Mouse (Mus musculus) MN1 (cell line): ENCODE data around the gene Ankrd23.

Experiments used
- DNase-seq: peaks from one replicate; pipeline ENCODE4 v3.0.0-alpha.2; 2016; ENCODE audit warnings: low spot score

The Ankrd23 gene

GRCm38 (mm10) chr1:36563197-36563596 is 26.5 kb upstream of the Ankrd23 start:
- no peak for DNase-seq

GRCm38 (mm10) chr1:36562388-36562787 is 25.7 kb upstream of the Ankrd23 start:
- DNase-seq = peak; percentile 55

- DNase-seq = no peak
Observed at GRCm38 (mm10) chr1:36560903-36561302, 24.2 kb upstream of the Ankrd23 start.

GRCm38 (mm10) chr1:36559888-36560287 is 23.2 kb upstream of the Ankrd23 start:
- no peak for DNase-seq

- DNase-seq = peak; percentile 79
Observed at GRCm38 (mm10) chr1:36559256-36559655, 22.6 kb upstream of the Ankrd23 start.

GRCm38 (mm10) chr1:36558031-36558993 is 21.6 kb upstream of the Ankrd23 start, which contains the start of gene Sema4c:
Gene Sema4c (minus strand): TSS chr1:36558349.
- peak; percentile 83 for DNase-seq

GRCm38 (mm10) chr1:36557457-36558011 is 20.9 kb upstream of the Ankrd23 start:
- peak; percentile 76 for DNase-seq

GRCm38 (mm10) chr1:36556553-36557456 is 20.1 kb upstream of the Ankrd23 start:
- DNase-seq = peak; percentile 94

- DNase-seq = peak; percentile 53
Observed at GRCm38 (mm10) chr1:36555798-36556395, 19.2 kb upstream of the Ankrd23 start.

GRCm38 (mm10) chr1:36554633-36555399 is 18.1 kb upstream of the Ankrd23 start:
- DNase-seq = no peak

GRCm38 (mm10) chr1:36552506-36552905 is 15.8 kb upstream of the Ankrd23 start:
- DNase-seq = no peak

- DNase-seq = no peak
Observed at GRCm38 (mm10) chr1:36551904-36552303, 15.2 kb upstream of the Ankrd23 start.

- DNase-seq = no peak
Observed at GRCm38 (mm10) chr1:36550075-36550863, 13.6 kb upstream of the Ankrd23 start.

GRCm38 (mm10) chr1:36549491-36549890 is 12.8 kb upstream of the Ankrd23 start:
- no peak for DNase-seq

- no peak for DNase-seq
Observed at GRCm38 (mm10) chr1:36548771-36549170, 12.1 kb upstream of the Ankrd23 start.

- peak; percentile 82 for DNase-seq
Observed at GRCm38 (mm10) chr1:36547981-36548598, 11.4 kb upstream of the Ankrd23 start.

GRCm38 (mm10) chr1:36546888-36547471 is 10.3 kb upstream of the Ankrd23 start, which contains the start of gene Ankrd39:
Gene Ankrd39 (minus strand): TSS chr1:36547445.
- DNase-seq = peak; percentile 100

- DNase-seq = no peak
Observed at GRCm38 (mm10) chr1:36545845-36546600, 9.3 kb upstream of the Ankrd23 start.
